Mouse (Mus musculus) midbrain, embryonic 11.5 days (tissue): ENCODE measurements at regions not wholly inside any gene's neighbourhood (a gene's known extent, or its start where the extent isn't known, plus 50 kb on each side); places are given as distances from the start of the nearest gene placed in this dataset.

Source experiments
- ATAC-seq: fragments of 200-750 bp; cut with Nextera tagmentation; 2 replicates; pipeline ENCODE4 v1.8.0; 2017; ENCODE audit warnings: moderate TSS enrichment, moderate library complexity; ENCODE audit not compliant: low FRiP score
- DNase-seq: peaks from one replicate; pipeline ENCODE4 v3.0.0; 2015; ENCODE audit warnings: low spot score; ENCODE audit errors: missing footprints
- H3K27ac ChIP-seq: fragments of 300-500 bp; sonication (generic); 2 replicates; pipeline ENCODE4 v1.5.1; 2014; ENCODE audit warnings: low read depth, low read length
- H3K27me3 ChIP-seq: fragments of 300-500 bp; sonication (generic); 2 replicates; pipeline ENCODE4 v1.6.1; 2014; ENCODE audit warnings: mild to moderate bottlenecking, low read length, moderate library complexity, mixed read lengths; ENCODE audit not compliant: control insufficient read depth, insufficient read depth
- H3K36me3 ChIP-seq: fragments of 300-500 bp; sonication (generic); 2 replicates; pipeline ENCODE4 v1.6.1; 2014; ENCODE audit warnings: mild to moderate bottlenecking, low read length, moderate library complexity, mixed read lengths; ENCODE audit not compliant: control insufficient read depth, insufficient read depth
- H3K4me1 ChIP-seq: fragments of 300-500 bp; sonication (generic); 2 replicates; pipeline ENCODE4 v1.6.1; 2014; ENCODE audit warnings: low read length; ENCODE audit not compliant: control insufficient read depth, insufficient read depth
- H3K4me2 ChIP-seq: fragments of 300-500 bp; sonication (generic); 2 replicates; pipeline ENCODE4 v1.6.1; 2014; ENCODE audit warnings: mild to moderate bottlenecking, moderate library complexity
- H3K4me3 ChIP-seq: fragments of 300-500 bp; sonication (generic); 2 replicates; pipeline ENCODE4 v1.5.1; 2014; ENCODE audit warnings: low read depth, low read length
- H3K9ac ChIP-seq: fragments of 300-500 bp; sonication (generic); 2 replicates; pipeline ENCODE4 v1.6.1; 2014; ENCODE audit warnings: low read length
- H3K9me3 ChIP-seq: fragments of 300-500 bp; sonication (generic); 2 replicates; pipeline ENCODE4 v1.6.1; 2016; ENCODE audit warnings: low read length; ENCODE audit not compliant: control insufficient read depth
- WGBS: fragments of 180-500 bp; shearing (Covaris S2); extraction: QIAGEN DNeasy Blood & Tissue Kit; methylation state at CpG from one replicate; pipeline ENCODE4 v1.1.7; 2014; 5-methylcytosine and 5-hydroxymethylcytosine counted together

- no peaks in the 10 kb centered on the region for H3K9me3 ChIP-seq
- H3K27ac ChIP-seq = no peak overlapping the region
- no peak for ATAC-seq
- DNase-seq = no peak
- H3K27me3 ChIP-seq = no peaks in the 10 kb centered on the region
- H3K4me2 ChIP-seq = no peak overlapping the region
- H3K36me3 ChIP-seq = no peaks in the 10 kb centered on the region
- H3K4me1 ChIP-seq = no peaks in the 10 kb centered on the region
- no peak overlapping the region for H3K9ac ChIP-seq
- no peak overlapping the region for H3K4me3 ChIP-seq
Measured at GRCm38 (mm10) chr5:45049410-45049809, 249.9 kb upstream of the Ldb2 start.

DNA sequence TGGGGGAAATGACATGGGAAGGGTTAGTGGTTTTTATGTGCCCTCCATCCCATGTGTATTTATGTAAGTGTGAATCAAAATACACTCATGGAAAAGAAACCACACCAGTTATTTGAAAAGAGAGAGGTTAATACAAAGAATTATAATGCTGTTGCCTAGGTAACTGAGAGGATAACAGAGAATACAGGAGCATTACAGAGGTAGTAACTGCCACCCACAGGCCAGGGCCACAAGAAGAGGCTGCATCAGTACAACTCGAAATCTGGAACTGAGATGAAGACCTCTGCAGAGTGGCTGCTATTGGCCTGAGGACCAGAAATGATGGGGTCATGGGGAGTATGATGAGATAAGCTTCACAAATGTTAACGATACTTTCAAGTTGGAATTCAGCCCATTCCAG lies 243.4 kb upstream of the Ldb2 start:
- no peak overlapping the region for H3K9ac ChIP-seq
- ATAC-seq (no peak), DNase-seq (no peak)
- no peaks in the 10 kb centered on the region for H3K27me3 ChIP-seq
- WGBS = 83% methylated on average over 2 of the region's 2 CpGs
- no peaks in the 10 kb centered on the region for H3K9me3 ChIP-seq
- no peak overlapping the region for H3K4me3 ChIP-seq
- H3K36me3 ChIP-seq = no peaks in the 10 kb centered on the region
- H3K4me2 ChIP-seq = no peak overlapping the region
- H3K4me1 ChIP-seq = no peaks in the 10 kb centered on the region
- H3K27ac ChIP-seq = no peak overlapping the region

- Histone ChIP-seq H3K27me3 (no peaks in the 10 kb centered on the region), H3K4me3 (no peak overlapping the region), H3K4me2 (no peak overlapping the region), H3K36me3 (no peaks in the 10 kb centered on the region), H3K9ac (no peak overlapping the region), H3K27ac (no peak overlapping the region), H3K9me3 (no peaks in the 10 kb centered on the region), H3K4me1 (no peaks in the 10 kb centered on the region)
- no peak for DNase-seq
- no peak for ATAC-seq
- 88% methylated on average over 1 of the region's 1 CpGs for WGBS
Measured at GRCm38 (mm10) chr5:45036430-45036829, 236.9 kb upstream of the Ldb2 start.

GRCm38 (mm10) chr5:45033146-45033545 lies 233.7 kb upstream of the Ldb2 start:
- H3K27ac ChIP-seq = no peak overlapping the region
- no peak overlapping the region for H3K4me2 ChIP-seq
- DNase-seq = no peak
- H3K4me3 ChIP-seq = no peak overlapping the region
- H3K36me3 ChIP-seq = no peaks in the 10 kb centered on the region
- no peaks in the 10 kb centered on the region for H3K9me3 ChIP-seq
- no peaks in the 10 kb centered on the region for H3K27me3 ChIP-seq
- 88% methylated on average over 1 of the region's 1 CpGs for WGBS
- no peak overlapping the region for H3K9ac ChIP-seq
- H3K4me1 ChIP-seq = no peaks in the 10 kb centered on the region
- ATAC-seq = no peak

GRCm38 (mm10) chr5:45027876-45028275 lies 228.4 kb upstream of the Ldb2 start:
- Histone ChIP-seq H3K27me3 (no peaks in the 10 kb centered on the region), H3K36me3 (no peaks in the 10 kb centered on the region)

DNA sequence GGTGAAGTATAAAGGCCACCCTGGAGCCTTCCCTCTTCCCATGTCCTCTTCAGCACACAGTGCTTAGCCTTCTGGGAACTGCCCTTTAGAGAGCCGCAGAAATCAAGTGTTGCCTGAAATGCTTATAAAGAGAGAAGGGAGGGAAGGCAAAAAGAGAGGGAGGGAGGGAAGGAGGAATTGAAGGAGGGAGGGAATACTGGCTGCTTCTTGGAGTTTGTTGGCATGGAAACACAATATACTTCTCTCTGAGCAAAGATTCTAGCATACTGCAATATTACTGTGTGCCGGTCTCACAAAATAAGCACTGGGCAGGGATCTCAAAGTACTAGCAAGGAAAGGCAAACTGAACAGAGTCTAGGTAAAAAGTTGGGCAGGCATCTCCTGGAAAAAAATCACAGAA lies 225.9 kb upstream of the Ldb2 start:
- ATAC-seq (no peak), DNase-seq (no peak)
- Histone ChIP-seq H3K9ac (no peak overlapping the region), H3K36me3 (no peaks in the 10 kb centered on the region), H3K27me3 (no peaks in the 10 kb centered on the region), H3K4me3 (no peak overlapping the region), H3K4me2 (no peak overlapping the region), H3K9me3 (no peaks in the 10 kb centered on the region), H3K4me1 (no peaks in the 10 kb centered on the region), H3K27ac (no peak overlapping the region)
- WGBS = 93% methylated on average over 2 of the region's 2 CpGs

More at GRCm38 (mm10) chr5:45027876-45028275, 228.4 kb upstream of the Ldb2 start:
- no peak overlapping the region for H3K4me2 ChIP-seq
- ATAC-seq (no peak), DNase-seq (no peak)
- no peak overlapping the region for H3K9ac ChIP-seq
- H3K9me3 ChIP-seq = no peaks in the 10 kb centered on the region
- no peak overlapping the region for H3K4me3 ChIP-seq
- 22% methylated on average over 3 of the region's 3 CpGs for WGBS
- H3K27ac ChIP-seq = no peak overlapping the region
- no peaks in the 10 kb centered on the region for H3K4me1 ChIP-seq

- H3K27me3 ChIP-seq = no peaks in the 10 kb centered on the region
- H3K27ac ChIP-seq = no peak overlapping the region
- no peaks in the 10 kb centered on the region for H3K36me3 ChIP-seq
- H3K4me2 ChIP-seq = no peak overlapping the region
- H3K9me3 ChIP-seq = no peaks in the 10 kb centered on the region
- ATAC-seq (0 out of 2 replicates have a peak, but pooled peaks have one; percentile 7), DNase-seq (no peak)
- 52% methylated on average over 2 of the region's 2 CpGs for whole genome bisulfite sequencing
- H3K4me3 ChIP-seq = no peak overlapping the region
- no peaks in the 10 kb centered on the region for H3K4me1 ChIP-seq
- H3K9ac ChIP-seq = no peak overlapping the region
Measured at GRCm38 (mm10) chr5:45007930-45008329, 208.4 kb upstream of the Ldb2 start.

- H3K27ac ChIP-seq = no peak overlapping the region
- ATAC-seq (no peak), DNase-seq (no peak)
- no peak overlapping the region for H3K9ac ChIP-seq
- no peaks in the 10 kb centered on the region for H3K9me3 ChIP-seq
- H3K4me2 ChIP-seq = no peak overlapping the region
- H3K36me3 ChIP-seq = no peaks in the 10 kb centered on the region
- no peaks in the 10 kb centered on the region for H3K27me3 ChIP-seq
- no peak overlapping the region for H3K4me3 ChIP-seq
- H3K4me1 ChIP-seq = no peaks in the 10 kb centered on the region
Measured at GRCm38 (mm10) chr5:45000996-45001395, 201.5 kb upstream of the Ldb2 start.

DNA sequence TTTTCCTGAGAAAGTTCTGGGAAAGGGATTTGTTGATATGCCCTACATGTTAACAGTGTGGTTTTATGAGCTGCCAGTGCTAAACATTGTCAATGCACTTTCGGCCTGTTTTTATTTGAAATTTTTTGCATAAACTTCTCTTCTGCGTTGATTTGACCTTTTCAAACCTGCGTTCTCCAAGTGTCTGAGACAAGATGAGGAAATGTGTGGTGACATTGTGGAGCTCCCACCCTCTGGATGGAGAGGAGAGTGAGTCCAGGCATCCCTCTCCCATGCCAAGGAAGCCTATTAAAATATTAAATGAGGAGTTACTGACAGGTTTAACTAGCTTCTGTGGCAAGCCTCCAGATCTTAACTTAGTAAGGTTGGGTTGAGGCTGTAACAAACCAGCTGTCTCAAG lies 199.6 kb upstream of the Ldb2 start:
- Histone ChIP-seq H3K4me3 (no peak overlapping the region), H3K9me3 (no peaks in the 10 kb centered on the region), H3K27me3 (no peaks in the 10 kb centered on the region), H3K9ac (no peak overlapping the region), H3K4me2 (no peak overlapping the region), H3K36me3 (no peaks in the 10 kb centered on the region), H3K27ac (no peak overlapping the region), H3K4me1 (no peaks in the 10 kb centered on the region)
- DNase-seq (no peak), ATAC-seq (no peak)
- WGBS = 89% methylated on average over 3 of the region's 3 CpGs
